Mouse (Mus musculus) liver, adult 2 months (tissue): Measurements from ENCODE around the gene Dtx4. TPM values are rescaled to one million over a fixed set of nuclear protein-coding genes. Genes with fewer than 3 reads are reported as not detected.

Source experiments
- DNase-seq: peaks from one replicate; pipeline ENCODE4 v3.0.0-alpha.2; 2011; ENCODE audit warnings: low read depth, low spot score; ENCODE audit errors: extremely low read depth
- H3K27ac ChIP-seq: fragments of 200-500 bp; replicated peaks from 2 replicates; pipeline ENCODE4 v1.5.1; 2012; ENCODE audit warnings: low read depth, mild to moderate bottlenecking, control low read depth, inconsistent platforms, low read length; ENCODE audit not compliant: insufficient read depth
- H3K27me3 ChIP-seq: fragments of 200-500 bp; 2 replicates; pipeline ENCODE4 v1.6.1; 2012; ENCODE audit warnings: mild to moderate bottlenecking, moderate library complexity, low read length, inconsistent platforms; ENCODE audit not compliant: control insufficient read depth, insufficient read depth
- H3K36me3 ChIP-seq: fragments of 200-500 bp; 2 replicates; pipeline ENCODE4 v1.6.1; 2012; ENCODE audit warnings: low read length, inconsistent platforms; ENCODE audit not compliant: control insufficient read depth, insufficient read depth
- H3K4me1 ChIP-seq: fragments of 200-500 bp; 2 replicates; pipeline ENCODE4 v1.6.1; 2011; ENCODE audit warnings: low read length; ENCODE audit not compliant: control insufficient read depth, insufficient read depth
- H3K4me3 ChIP-seq: fragments of 200-500 bp; 2 replicates; pipeline ENCODE4 v1.5.1; 2011; ENCODE audit warnings: low read depth, mild to moderate bottlenecking, control low read depth, low read length, moderate library complexity; ENCODE audit not compliant: insufficient read depth
- H3K79me2 ChIP-seq: fragments of 200-500 bp; 2 replicates; pipeline ENCODE4 v1.6.1; 2012; ENCODE audit warnings: inconsistent platforms, mild to moderate bottlenecking, low read length, moderate library complexity; ENCODE audit not compliant: control insufficient read depth, insufficient read depth
- H3K9ac ChIP-seq: fragments of 200-500 bp; 2 replicates; pipeline ENCODE4 v1.6.1; 2012; ENCODE audit warnings: low read depth, mild to moderate bottlenecking, control low read depth, inconsistent platforms, low read length
- CTCF ChIP-seq: fragments of 200-500 bp; IDR thresholded peaks from 2 replicates; pipeline ENCODE4 v1.5.1; 2011; ENCODE audit warnings: low read depth, low read length, control low read depth
- POLR2A ChIP-seq: fragments of 200-500 bp; IDR thresholded peaks from 2 replicates; pipeline ENCODE4 v1.6.1; 2011; ENCODE audit warnings: low read length, control low read depth; ENCODE audit not compliant: insufficient read depth; ENCODE audit errors: extremely low read depth
- WGBS: fragments of 180-500 bp; shearing (Covaris S2); methylation state at CpG from one replicate; pipeline ENCODE4 v1.1.7; 2018; 5-methylcytosine and 5-hydroxymethylcytosine counted together
- polyA plus RNA-seq: library from polyadenylated mRNA; depleted of rRNA; stranded (reverse); fragments of >200 nt; gene quantifications from 2 replicates; pipeline ENCODE4 v1.2.3, GENCODE M21; 2012
- total RNA-seq: library from RNA; depleted of rRNA; stranded (reverse); fragments of >200 nt; gene quantifications from 2 replicates; pipeline ENCODE4 v1.2.3, GENCODE M21; 2014

Gene Dtx4
- total and polyA plus RNA-seq, 2 experiments: 1.8 to 6.5 TPM

- Histone ChIP-seq H3K4me1 (peaks cover 41% of the 10 kb centered on the region), H3K79me2 (peaks cover 4% of the 10 kb centered on the region), H3K36me3 (no peaks in the 10 kb centered on the region), H3K4me3 (no peak overlapping the region), H3K27me3 (no peaks in the 10 kb centered on the region), H3K9ac (no peak overlapping the region), H3K27ac (peak overlapping the region; percentile 97)
- peak; percentile 94 for DNase-seq
- WGBS: 18% methylated on average over 6 of the region's 6 CpGs
- TF ChIP-seq POLR2A: no peak
- no peak for TF ChIP-seq CTCF
Observed at GRCm38 (mm10) chr19:12486875-12487274, 14.4 kb downstream of the Dtx4 start.

- Histone ChIP-seq H3K9ac (no peak overlapping the region), H3K27me3 (no peaks in the 10 kb centered on the region), H3K79me2 (no peaks in the 10 kb centered on the region), H3K36me3 (0 out of 2 replicates have a peak, but pooled peaks cover 4% of the 10 kb centered on the region), H3K4me1 (peaks cover 41% of the 10 kb centered on the region), H3K27ac (no peak overlapping the region), H3K4me3 (no peak overlapping the region)
- 29% methylated on average over 3 of the region's 3 CpGs for WGBS
- no peak for TF ChIP-seq POLR2A
- TF ChIP-seq CTCF: no peak
- DNase-seq: peak; percentile 42
Observed at GRCm38 (mm10) chr19:12485631-12486030, 15.6 kb downstream of the Dtx4 start.

GRCm38 (mm10) chr19:12485223-12485622, 16.0 kb downstream of the Dtx4 start:
- Histone ChIP-seq H3K4me3 (no peak overlapping the region), H3K27ac (peak overlapping the region; percentile 19; the same call in 1 of the 2 replicates), H3K36me3 (0 out of 2 replicates have a peak, but pooled peaks cover 4% of the 10 kb centered on the region), H3K79me2 (no peaks in the 10 kb centered on the region), H3K4me1 (peaks cover 41% of the 10 kb centered on the region), H3K27me3 (no peaks in the 10 kb centered on the region), H3K9ac (no peak overlapping the region)
- WGBS: 88% methylated on average over 13 of the region's 13 CpGs
- TF ChIP-seq CTCF: no peak
- no peak for TF ChIP-seq POLR2A
- no peak for DNase-seq

- Histone ChIP-seq H3K4me3 (no peak overlapping the region), H3K9ac (no peak overlapping the region), H3K36me3 (0 out of 2 replicates have a peak, but pooled peaks cover 7% of the 10 kb centered on the region), H3K4me1 (peaks cover 34% of the 10 kb centered on the region), H3K27me3 (no peaks in the 10 kb centered on the region), H3K27ac (peak overlapping the region; percentile 61), H3K79me2 (no peaks in the 10 kb centered on the region)
- TF ChIP-seq POLR2A (no peak), CTCF (no peak)
- peak; percentile 92 for DNase-seq
- WGBS: 8% methylated on average over 4 of the region's 4 CpGs
Observed at GRCm38 (mm10) chr19:12484210-12484609, 17.0 kb downstream of the Dtx4 start.

- no peaks in the 10 kb centered on the region for H3K79me2 ChIP-seq
- H3K4me3 ChIP-seq: no peak overlapping the region
- no peak for TF ChIP-seq POLR2A
- TF ChIP-seq CTCF: no peak
- DNase-seq: no peak
- H3K4me1 ChIP-seq: peaks cover 34% of the 10 kb centered on the region
- no peaks in the 10 kb centered on the region for H3K27me3 ChIP-seq
- 54% methylated on average over 4 of the region's 4 CpGs for WGBS
- H3K36me3 ChIP-seq: 0 out of 2 replicates have a peak, but pooled peaks cover 7% of the 10 kb centered on the region
- H3K27ac ChIP-seq: peak overlapping the region; percentile 61
- no peak overlapping the region for H3K9ac ChIP-seq
Observed at GRCm38 (mm10) chr19:12483782-12484181, 17.5 kb downstream of the Dtx4 start.

GRCm38 (mm10) chr19:12478369-12478768, 22.9 kb downstream of the Dtx4 start:
- DNase-seq: no peak
- 90% methylated on average over 6 of the region's 6 CpGs for WGBS

More at GRCm38 (mm10) chr19:12478369-12478768, 22.9 kb downstream of the Dtx4 start:
- Histone ChIP-seq H3K27me3 (no peaks in the 10 kb centered on the region), H3K4me3 (no peak overlapping the region), H3K4me1 (peaks cover 1% of the 10 kb centered on the region; the same call in 1 of the 2 replicates), H3K79me2 (no peaks in the 10 kb centered on the region), H3K36me3 (0 out of 2 replicates have a peak, but pooled peaks cover 10% of the 10 kb centered on the region), H3K27ac (no peak overlapping the region), H3K9ac (no peak overlapping the region)
- TF ChIP-seq POLR2A (no peak), CTCF (no peak)
